Mouse (Mus musculus): ENCODE results near the gene Fgf8. TPM values are rescaled to one million over a fixed set of nuclear protein-coding genes. Genes with fewer than 3 reads are reported as not detected.
A peak's percentile ranks its signal among the peaks of the same experiment; 100 is the strongest.

Gene Fgf8
- polyA plus RNA-seq, 1 experiment from 2014 or later, result 0.73 TPM

- Histone ChIP-seq H3K27me3 (ENCODE audit: control insufficient read depth, insufficient read depth, low read length) (no peaks in the 10 kb centered on the region), H3K36me3 (ENCODE audit: control insufficient read depth, insufficient read depth, low read length) (peaks cover 41% of the 10 kb centered on the region), H3K4me1 (ENCODE audit: control insufficient read depth, insufficient read depth, low read length) (peaks cover 2% of the 10 kb centered on the region; the same call in 1 of the 2 replicates), H3K9me3 (replicated peaks; ENCODE audit: control insufficient read depth, low read length) (no peaks in the 10 kb centered on the region), H3K4me3 (ENCODE audit: low read depth, low read length) (no peak overlapping the region), H3K27ac (ENCODE audit: low read depth, low read length) (no peak overlapping the region), H3K9ac (ENCODE audit: low read depth, low read length) (no peak overlapping the region), H3K4me2 (no peak overlapping the region)
- 93% methylated on average over 3 of the region's 3 CpGs for WGBS (ENCODE audit: insufficient replicate concordance)
- no peak for ATAC-seq (replicated peaks; ENCODE audit: insufficient number of reproducible peaks, low FRiP score, low TSS enrichment)
Observed at GRCm38 (mm10) chr19:45753551-45753950, 10.8 kb upstream of the Fgf8 start.

GRCm38 (mm10) chr19:45751881-45752280 lies 9.2 kb upstream of the Fgf8 start:
- no peak for ATAC-seq (replicated peaks; ENCODE audit: insufficient number of reproducible peaks, low FRiP score, low TSS enrichment)
- Histone ChIP-seq H3K4me2 (no peak overlapping the region), H3K4me1 (ENCODE audit: control insufficient read depth, insufficient read depth, low read length) (peaks cover 12% of the 10 kb centered on the region), H3K36me3 (ENCODE audit: control insufficient read depth, insufficient read depth, low read length) (peaks cover 31% of the 10 kb centered on the region), H3K9ac (ENCODE audit: low read depth, low read length) (no peak overlapping the region), H3K27ac (ENCODE audit: low read depth, low read length) (no peak overlapping the region), H3K4me3 (ENCODE audit: low read depth, low read length) (no peak overlapping the region), H3K9me3 (replicated peaks; ENCODE audit: control insufficient read depth, low read length) (no peaks in the 10 kb centered on the region), H3K27me3 (ENCODE audit: control insufficient read depth, insufficient read depth, low read length) (no peaks in the 10 kb centered on the region; the same call in 1 of the 2 replicates)
- WGBS (ENCODE audit: insufficient replicate concordance), result 88% methylated on average over 7 of the region's 7 CpGs

- under 1% methylated on average over 59 of the region's 60 CpGs for WGBS (ENCODE audit: insufficient replicate concordance)
- Histone ChIP-seq H3K4me1 (ENCODE audit: control insufficient read depth, insufficient read depth, low read length) (peaks cover 24% of the 10 kb centered on the region), H3K9me3 (replicated peaks; ENCODE audit: control insufficient read depth, low read length) (no peaks in the 10 kb centered on the region), H3K27ac (ENCODE audit: low read depth, low read length) (peak within 1 kb of the TSS; percentile 54), H3K4me2 (peak within 1 kb of the TSS; percentile 95), H3K27me3 (ENCODE audit: control insufficient read depth, insufficient read depth, low read length) (peaks cover 17% of the 10 kb centered on the region), H3K9ac (ENCODE audit: low read depth, low read length) (peak within 1 kb of the TSS; percentile 84), H3K4me3 (ENCODE audit: low read depth, low read length) (peak within 1 kb of the TSS; percentile 84), H3K36me3 (ENCODE audit: control insufficient read depth, insufficient read depth, low read length) (peaks cover 15% of the 10 kb centered on the region)
- ATAC-seq (replicated peaks; ENCODE audit: insufficient number of reproducible peaks, low FRiP score, low TSS enrichment), result peak; percentile 71; the same call in 1 of the 2 replicates
Observed at GRCm38 (mm10) chr19:45749243-45750043, 6.7 kb upstream of the Fgf8 start, which contains the start of gene Npm3. Gene Npm3, minus strand, starts transcription at chr19:45749591.

- peak; percentile 46; the same call in 1 of the 2 replicates for ATAC-seq (replicated peaks; ENCODE audit: insufficient number of reproducible peaks, low FRiP score, low TSS enrichment)
- peak overlapping the region; percentile 84 for H3K9ac ChIP-seq (ENCODE audit: low read depth, low read length)
- peaks cover 23% of the 10 kb centered on the region for H3K27me3 ChIP-seq (ENCODE audit: control insufficient read depth, insufficient read depth, low read length)
- H3K4me2 ChIP-seq, result peak overlapping the region; percentile 95
- peaks cover 11% of the 10 kb centered on the region for H3K36me3 ChIP-seq (ENCODE audit: control insufficient read depth, insufficient read depth, low read length)
- peak overlapping the region; percentile 84 for H3K4me3 ChIP-seq (ENCODE audit: low read depth, low read length)
- H3K9me3 ChIP-seq (replicated peaks; ENCODE audit: control insufficient read depth, low read length), result no peaks in the 10 kb centered on the region
- peaks cover 24% of the 10 kb centered on the region for H3K4me1 ChIP-seq (ENCODE audit: control insufficient read depth, insufficient read depth, low read length)
- WGBS (ENCODE audit: insufficient replicate concordance), result under 1% methylated on average over 32 of the region's 33 CpGs
- 0 out of 2 replicates have a peak overlapping the region, but pooled peaks have one; percentile 54 for H3K27ac ChIP-seq (ENCODE audit: low read depth, low read length)
Observed at GRCm38 (mm10) chr19:45748691-45749242, 6.1 kb upstream of the Fgf8 start.

- Histone ChIP-seq H3K4me2 (peak overlapping the region; percentile 95), H3K27ac (ENCODE audit: low read depth, low read length) (no peak overlapping the region), H3K9me3 (replicated peaks; ENCODE audit: control insufficient read depth, low read length) (no peaks in the 10 kb centered on the region), H3K9ac (ENCODE audit: low read depth, low read length) (peak overlapping the region; percentile 84; the same call in 1 of the 2 replicates), H3K4me1 (ENCODE audit: control insufficient read depth, insufficient read depth, low read length) (peaks cover 24% of the 10 kb centered on the region), H3K4me3 (ENCODE audit: low read depth, low read length) (peak overlapping the region; percentile 84), H3K27me3 (ENCODE audit: control insufficient read depth, insufficient read depth, low read length) (peaks cover 29% of the 10 kb centered on the region), H3K36me3 (ENCODE audit: control insufficient read depth, insufficient read depth, low read length) (peaks cover 8% of the 10 kb centered on the region)
- 36% methylated on average over 9 of the region's 9 CpGs for WGBS (ENCODE audit: insufficient replicate concordance)
- ATAC-seq (replicated peaks; ENCODE audit: insufficient number of reproducible peaks, low FRiP score, low TSS enrichment), result no peak
Observed at GRCm38 (mm10) chr19:45748206-45748605, 5.5 kb upstream of the Fgf8 start.

GRCm38 (mm10) chr19:45747028-45747867 lies 4.5 kb upstream of the Fgf8 start:
- H3K27me3 ChIP-seq (ENCODE audit: control insufficient read depth, insufficient read depth, low read length), result peaks cover 38% of the 10 kb centered on the region
- H3K4me2 ChIP-seq, result no peak overlapping the region
- H3K36me3 ChIP-seq (ENCODE audit: control insufficient read depth, insufficient read depth, low read length), result peaks cover 4% of the 10 kb centered on the region
- WGBS (ENCODE audit: insufficient replicate concordance), result 11% methylated on average over 11 of the region's 11 CpGs
- H3K4me3 ChIP-seq (ENCODE audit: low read depth, low read length), result no peak overlapping the region
- H3K27ac ChIP-seq (ENCODE audit: low read depth, low read length), result no peak overlapping the region
- H3K9ac ChIP-seq (ENCODE audit: low read depth, low read length), result 0 out of 2 replicates have a peak overlapping the region, but pooled peaks have one; percentile 16
- ATAC-seq (replicated peaks; ENCODE audit: insufficient number of reproducible peaks, low FRiP score, low TSS enrichment), result no peak
- H3K9me3 ChIP-seq (replicated peaks; ENCODE audit: control insufficient read depth, low read length), result no peaks in the 10 kb centered on the region
- peaks cover 24% of the 10 kb centered on the region for H3K4me1 ChIP-seq (ENCODE audit: control insufficient read depth, insufficient read depth, low read length)

GRCm38 (mm10) chr19:45746153-45747020 lies 3.7 kb upstream of the Fgf8 start:
- H3K9me3 ChIP-seq (replicated peaks; ENCODE audit: control insufficient read depth, low read length), result no peaks in the 10 kb centered on the region
- peaks cover 47% of the 10 kb centered on the region for H3K27me3 ChIP-seq (ENCODE audit: control insufficient read depth, insufficient read depth, low read length)
- H3K4me3 ChIP-seq (ENCODE audit: low read depth, low read length), result peak overlapping the region; percentile 27; the same call in 1 of the 2 replicates
- 6% methylated on average over 29 of the region's 29 CpGs for WGBS (ENCODE audit: insufficient replicate concordance)
- no peak overlapping the region for H3K27ac ChIP-seq (ENCODE audit: low read depth, low read length)
- peaks cover 31% of the 10 kb centered on the region for H3K4me1 ChIP-seq (ENCODE audit: control insufficient read depth, insufficient read depth, low read length)
- H3K36me3 ChIP-seq (ENCODE audit: control insufficient read depth, insufficient read depth, low read length), result no peaks in the 10 kb centered on the region
- peak overlapping the region; percentile 57 for H3K4me2 ChIP-seq
- no peak overlapping the region for H3K9ac ChIP-seq (ENCODE audit: low read depth, low read length)
- ATAC-seq (replicated peaks; ENCODE audit: insufficient number of reproducible peaks, low FRiP score, low TSS enrichment), result 0 out of 2 replicates have a peak, but pooled peaks have one; percentile 24
